Mouse (Mus musculus) adrenal gland, postnatal 10 days (tissue): ENCODE data around the gene Abcb1a. TPM values are rescaled to one million over a fixed set of nuclear protein-coding genes. Genes with fewer than 3 reads are reported as not detected.
"Not testable (repeated sequence)": the region's sequence is repeated elsewhere in the genome, so short reads cannot be mapped to it uniquely, and the experiment has no call there.

Source experiments
- DNase-seq: peaks from one replicate; pipeline ENCODE4 v3.0.0; 2021; ENCODE audit warnings: mixed read lengths
- total RNA-seq, 2 experiments: library from RNA; stranded (reverse); gene quantifications; 2 replicates each; pipeline ENCODE4 v1.2.3; 2021

Abcb1a gene
- total RNA-seq, 2 experiments from 2014 or later = 9.9 to 18.0 TPM

- DNase-seq = no peak
These were observed 67.9 kb downstream of the Abcb1a start for GRCm38 (mm10) chr5:8727760-8728159.

DNA sequence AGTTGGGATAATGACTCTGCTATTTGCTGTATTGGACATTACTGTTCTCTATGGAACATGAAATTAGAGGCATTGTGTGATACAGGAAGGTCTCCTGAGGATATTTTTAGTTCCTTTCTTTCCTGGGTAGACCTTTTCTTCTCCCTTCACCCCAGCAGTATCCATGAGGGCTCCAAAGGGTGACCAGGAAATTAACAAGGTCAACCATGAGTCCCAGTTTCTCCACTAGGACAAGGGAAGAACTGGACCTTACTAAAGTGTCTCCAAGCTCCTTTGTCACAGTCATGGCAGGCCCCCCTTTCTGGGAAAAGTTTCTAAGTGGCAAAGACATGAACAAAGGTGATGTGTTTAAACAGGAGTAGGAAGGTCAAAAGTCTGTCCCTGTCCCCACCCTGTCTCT, 72.8 kb downstream of the Abcb1a start:
- DNase-seq = no peak

- DNase-seq = not testable (repeated sequence)
These were observed 73.4 kb downstream of the Abcb1a start for GRCm38 (mm10) chr5:8733307-8733706.

DNA sequence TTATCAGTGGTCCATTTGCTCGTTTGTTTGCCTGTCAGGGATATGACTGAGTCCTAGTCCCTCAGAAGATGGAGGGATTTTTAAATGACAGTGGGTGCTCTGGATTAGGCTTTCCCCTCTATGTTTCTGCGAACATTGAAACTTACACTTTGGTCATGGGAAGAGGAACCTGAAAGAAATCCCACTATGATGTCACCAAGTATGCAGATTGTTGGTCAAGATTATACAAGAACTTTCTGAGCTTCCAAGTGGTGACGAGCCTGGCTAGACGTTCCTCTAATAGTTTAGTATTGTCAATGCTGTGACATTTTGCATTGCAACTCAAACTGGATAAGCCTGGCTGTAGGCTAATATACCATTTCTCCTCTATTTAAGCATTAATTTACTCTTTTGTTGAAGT, 76.5 kb downstream of the Abcb1a start:
- no peak for DNase-seq

DNA sequence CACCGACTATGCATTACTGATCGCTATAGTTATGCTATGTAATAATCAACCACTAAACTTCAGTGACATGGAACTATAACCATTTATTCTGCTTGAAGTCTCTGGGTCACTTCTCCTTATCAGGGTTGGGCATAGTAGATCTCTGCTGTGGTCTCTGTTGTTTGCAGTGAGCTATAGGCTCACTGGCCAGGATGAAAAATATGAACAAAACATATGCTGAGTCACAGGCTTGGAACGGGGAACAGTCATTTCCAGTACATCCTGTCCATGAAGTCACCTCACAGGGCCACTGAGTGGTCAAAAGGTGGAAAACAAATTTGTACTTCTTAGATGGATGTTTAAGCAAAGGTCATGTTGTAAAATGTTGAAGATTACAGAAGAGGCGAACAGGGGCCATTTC, 77.2 kb downstream of the Abcb1a start:
- no peak for DNase-seq

- not testable (repeated sequence) for DNase-seq
These were observed 87.4 kb downstream of the Abcb1a start for GRCm38 (mm10) chr5:8747244-8747643.

DNA sequence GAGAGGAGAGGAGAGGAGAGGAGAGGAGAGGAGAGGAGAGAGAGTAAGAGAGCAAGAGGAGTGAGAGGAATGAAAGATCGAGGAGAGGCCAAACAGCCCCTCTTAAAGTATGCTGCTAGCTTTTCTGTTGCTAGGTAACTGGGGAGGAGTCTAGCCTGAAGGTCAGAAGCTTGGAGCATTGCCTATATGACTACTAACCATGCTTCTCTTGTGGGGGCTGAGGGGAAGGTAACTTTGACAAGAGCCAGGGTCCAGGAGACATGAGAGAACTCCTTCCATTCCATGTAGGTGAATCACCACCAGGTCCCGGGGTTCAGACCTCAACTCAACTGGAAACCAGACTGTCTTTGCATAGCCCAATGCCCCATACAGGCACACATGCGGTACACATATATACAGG, 113.0 kb downstream of the Abcb1a start:
- peak; percentile 43 for DNase-seq

DNA sequence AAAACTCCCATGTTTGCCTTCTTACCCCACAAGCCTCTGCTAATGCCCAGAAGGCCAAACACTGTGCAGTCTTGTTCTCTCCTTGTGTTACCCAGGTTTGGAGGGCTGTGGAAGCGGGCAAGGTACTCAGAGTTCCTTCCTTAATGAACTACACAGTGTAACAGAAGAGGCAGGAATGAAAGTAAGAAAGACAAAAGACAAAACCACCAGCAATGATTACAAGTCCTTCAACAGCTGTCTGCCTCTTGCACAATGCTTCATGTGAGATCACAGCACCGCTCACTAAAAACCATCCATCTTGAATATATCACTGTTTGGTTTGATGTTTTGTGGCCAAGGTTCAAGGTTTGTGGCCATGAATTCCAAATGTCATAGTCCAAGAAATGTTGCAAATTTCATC, 118.4 kb downstream of the Abcb1a start:
- DNase-seq = peak; percentile 49

- peak; percentile 21 for DNase-seq
These were observed 118.9 kb downstream of the Abcb1a start for GRCm38 (mm10) chr5:8778751-8779150.

- no peak for DNase-seq
These were observed 132.4 kb downstream of the Abcb1a start for GRCm38 (mm10) chr5:8792281-8792680.

Other genes with a start within 250 kb of the Abcb1a start
- gene Dbf4, start 237.4 kb upstream of the Abcb1a start, total RNA-seq = 10 to 100 TPM in 1 of 2 experiments, 1 to 10 TPM in 1; 9.8 to 14.3 TPM
- gene Slc25a40, start 237.2 kb upstream of the Abcb1a start, total RNA-seq = 10 to 100 TPM in 1 of 2 experiments, 1 to 10 TPM in 1; 8.7 to 13.3 TPM
- gene Rundc3b, start 37.1 kb upstream of the Abcb1a start, total RNA-seq = 1 to 10 TPM; 4.2 to 5.5 TPM
- gene Abcb1b, start 138.1 kb downstream of the Abcb1a start, total RNA-seq = 100 to 1,000 TPM; 164 to 216 TPM
- 10 to 100 TPM; 13.4 to 23.1 TPM for gene Abcb4, start 233.6 kb downstream of the Abcb1a start, total RNA-seq